ENCODE assay signal across 8 mouse cellular contexts in genomic region chr8:120264388-120264943, GRCm38 (mm10). TPM values are rescaled to one million over a fixed set of nuclear protein-coding genes. Genes with fewer than 3 reads are reported as not detected.
DNase-seq lines count a peak whose midpoint lies in the region; ATAC-seq and TF ChIP-seq lines count a peak whose summit lies in the region.

No protein-coding gene starts in this region.

- H3K4me1 ChIP-seq in lung, embryonic 16.5 days (replicated peaks; ENCODE audit: control insufficient read depth, insufficient read depth, low read length) = peaks cover 74% of the 10 kb centered on the region
- peaks cover 24% of the 10 kb centered on the region for H3K4me1 ChIP-seq in lung, adult 2 months (ENCODE audit: control insufficient read depth, insufficient read depth, low read length)
- peaks cover 80% of the 10 kb centered on the region for H3K4me1 ChIP-seq in forebrain, embryonic 12.5 days
- H3K4me1 ChIP-seq in limb, embryonic 15.5 days = peaks cover 93% of the 10 kb centered on the region
- H3K4me1 ChIP-seq in small intestine, adult 2 months (ENCODE audit: control insufficient read depth, insufficient read depth, insufficient read length, low read length) = peaks cover 15% of the 10 kb centered on the region

- H3K9me3 ChIP-seq in lung, embryonic 16.5 days (ENCODE audit: control insufficient read depth, low read length) = no peaks in the 10 kb centered on the region
- no peaks in the 10 kb centered on the region for H3K9me3 ChIP-seq in forebrain, embryonic 12.5 days
- no peaks in the 10 kb centered on the region for H3K9me3 ChIP-seq in limb, embryonic 15.5 days

- 24% methylated on average over 13 of the region's 13 CpGs for WGBS in lung, embryonic 16.5 days
- WGBS in lung, adult 2 months = 24% methylated on average over 13 of the region's 13 CpGs
- WGBS in forebrain, embryonic 12.5 days = 43% methylated on average over 13 of the region's 13 CpGs
- WGBS in limb, embryonic 15.5 days = 15% methylated on average over 13 of the region's 13 CpGs
- WGBS in small intestine, adult 2 months = 20% methylated on average over 13 of the region's 13 CpGs

- H3K4me2 ChIP-seq in lung, embryonic 16.5 days (ENCODE audit: low read depth, low read length) = peak overlapping the region; percentile 51
- H3K4me2 ChIP-seq in forebrain, embryonic 12.5 days = peak overlapping the region; percentile 43
- H3K4me2 ChIP-seq in limb, embryonic 15.5 days = peak overlapping the region; percentile 52

- ATAC-seq in lung, embryonic 16.5 days (ENCODE audit: low read depth) = no peak
- ATAC-seq in forebrain, embryonic 12.5 days (ENCODE audit: low FRiP score) = no peak
- peak; percentile 17; the same call in 1 of the 2 replicates for ATAC-seq in limb, embryonic 15.5 days (ENCODE audit: insufficient number of reproducible peaks, low FRiP score, low TSS enrichment, low read depth)
- ATAC-seq in inflammation-experienced regulatory T-cells, adult 6 months = no peak

- H3K27me3 ChIP-seq in lung, embryonic 16.5 days (ENCODE audit: control insufficient read depth, insufficient read depth, low read depth, low read length) = no peaks in the 10 kb centered on the region
- H3K27me3 ChIP-seq in forebrain, embryonic 12.5 days = peaks cover 13% of the 10 kb centered on the region; the same call in 1 of the 2 replicates
- H3K27me3 ChIP-seq in limb, embryonic 15.5 days = no peaks in the 10 kb centered on the region
- peaks cover 7% of the 10 kb centered on the region; the same call in 1 of the 2 replicates for H3K27me3 ChIP-seq in small intestine, adult 2 months (ENCODE audit: control insufficient read depth, insufficient read depth, low read length)

- no peak for TF ChIP-seq POLR2A in lung, adult 2 months (IDR thresholded peaks at IDR 0.05; ENCODE audit: borderline replicate concordance, extremely low read depth, low read depth, low read length)
- no peak for TF ChIP-seq POLR2A in small intestine, adult 2 months (IDR thresholded peaks at IDR 0.05; ENCODE audit: low read depth, low read length)

- no peak for TF ChIP-seq CTCF in lung, adult 2 months (IDR thresholded peaks at IDR 0.05; ENCODE audit: insufficient read depth, low read length)
- no peak for TF ChIP-seq CTCF in small intestine, adult 2 months (IDR thresholded peaks at IDR 0.05; ENCODE audit: extremely low read depth, insufficient read length, insufficient replicate concordance, low read depth, low read length)

- DNase-seq in lung, adult 2 months = no peak
- DNase-seq in adrenal gland, adult 18-20 months (ENCODE audit: low spot score in 2 of 2) = no peak
- no peak for DNase-seq in right cerebral cortex, postnatal 36 days (ENCODE audit: low spot score in 2 of 2)

- H3K9ac ChIP-seq in lung, embryonic 16.5 days (ENCODE audit: low read length) = peak overlapping the region; percentile 61
- H3K9ac ChIP-seq in forebrain, embryonic 12.5 days = peak overlapping the region; percentile 42; the same call in 1 of the 2 replicates
- no peak overlapping the region for H3K9ac ChIP-seq in limb, embryonic 15.5 days

- H3K4me3 ChIP-seq in lung, embryonic 16.5 days (ENCODE audit: low read length) = peak overlapping the region; percentile 29
- H3K4me3 ChIP-seq in lung, adult 2 months (replicated peaks; ENCODE audit: extremely low read depth, low read depth, low read length) = no peak overlapping the region
- H3K4me3 ChIP-seq in forebrain, embryonic 12.5 days (replicated peaks) = 0 out of 2 replicates have a peak overlapping the region, but pooled peaks have one; percentile 7
- peak overlapping the region; percentile 20 for H3K4me3 ChIP-seq in limb, embryonic 15.5 days
- peak overlapping the region; percentile 31 for H3K4me3 ChIP-seq in small intestine, adult 2 months (ENCODE audit: low read depth, low read length)

- peak overlapping the region; percentile 98 for H3K27ac ChIP-seq in lung, embryonic 16.5 days (ENCODE audit: low read length)
- H3K27ac ChIP-seq in forebrain, embryonic 12.5 days = peak overlapping the region; percentile 94
- H3K27ac ChIP-seq in limb, embryonic 15.5 days = peak overlapping the region; percentile 90
- peak overlapping the region; percentile 37 for H3K27ac ChIP-seq in small intestine, adult 2 months (ENCODE audit: insufficient read depth, low read depth, low read length)

- no peaks in the 10 kb centered on the region for H3K36me3 ChIP-seq in lung, embryonic 16.5 days (ENCODE audit: control insufficient read depth, insufficient read depth, low read length)
- H3K36me3 ChIP-seq in forebrain, embryonic 12.5 days (replicated peaks) = no peaks in the 10 kb centered on the region
- H3K36me3 ChIP-seq in limb, embryonic 15.5 days = no peaks in the 10 kb centered on the region
- H3K36me3 ChIP-seq in small intestine, adult 2 months (ENCODE audit: control insufficient read depth, insufficient read depth, low read length) = no peaks in the 10 kb centered on the region

RNA-seq across cellular contexts. Expression of gene Gse1, which starts 36.2 kb away (rescaled TPM):
- 10.2 and 10.9 TPM in 2 replicates for polyA plus RNA-seq in lung, embryonic 16.5 days (2015; fragmentation: Nextera tagmentation; extraction: Ambion mirVana)
- polyA plus RNA-seq in lung, adult 2 months (2012; rRNA removed) = 35.6 and 39.6 TPM in 2 replicates
- polyA plus RNA-seq in forebrain, embryonic 12.5 days (2016; fragmentation: Nextera tagmentation; extraction: Ambion mirVana) = 20.4 and 27.0 TPM in 2 replicates
- polyA plus RNA-seq in limb, embryonic 15.5 days (2015; fragmentation: Nextera tagmentation; extraction: Ambion mirVana) = 6.8 and 7.3 TPM in 2 replicates
- polyA plus RNA-seq in small intestine, adult 2 months (2012; rRNA removed) = 29.6 and 55.9 TPM in 2 replicates
- total RNA-seq in adrenal gland, adult 18-20 months (2021) = 10 to 100 TPM; 23.9 to 24.1 TPM
- 1 to 10 TPM; 2.0 to 4.0 (median 3.2) TPM for polyA plus RNA-seq in inflammation-experienced regulatory T-cells, adult 6 months (2017; shearing (Covaris generic))

Comparison
In these comparisons a context has a peak if more than half of its experiments do, and no peak if none do; other contexts are left out.
1. H3K27ac ChIP-seq: peak in every context shown above with its lines; median percentile 98 in lung, embryonic 16.5 days; 94 in forebrain, embryonic 12.5 days; 90 in limb, embryonic 15.5 days; 37 in small intestine, adult 2 months.